Mouse (Mus musculus) testis, adult 2 months (tissue): Measurements from ENCODE around the gene Mrm2. TPM values are rescaled to one million over a fixed set of nuclear protein-coding genes. Genes with fewer than 3 reads are reported as not detected.
"Not testable (repeated sequence)": the region's sequence is repeated elsewhere in the genome, so short reads cannot be mapped to it uniquely, and the experiment has no call there.

Source experiments
- H3K27ac ChIP-seq: fragments of 200-500 bp; 2 replicates; pipeline ENCODE4 v1.5.1; 2012; ENCODE audit warnings: low read depth, low read length; ENCODE audit not compliant: control insufficient read depth, insufficient read depth
- H3K27me3 ChIP-seq: fragments of 200-500 bp; 2 replicates; pipeline ENCODE4 v1.6.1; 2012; ENCODE audit warnings: mild to moderate bottlenecking, low read length, moderate library complexity; ENCODE audit not compliant: control insufficient read depth, insufficient read depth
- H3K36me3 ChIP-seq: fragments of 200-500 bp; 2 replicates; pipeline ENCODE4 v1.6.1; 2012; ENCODE audit warnings: mild to moderate bottlenecking, low read length; ENCODE audit not compliant: control insufficient read depth, insufficient read depth
- H3K4me1 ChIP-seq: fragments of 200-500 bp; 2 replicates; pipeline ENCODE4 v1.6.1; 2012; ENCODE audit warnings: low read length; ENCODE audit not compliant: control insufficient read depth, insufficient read depth
- H3K4me3 ChIP-seq: fragments of 200-500 bp; 2 replicates; pipeline ENCODE4 v1.5.1; 2012; ENCODE audit warnings: low read depth, mild to moderate bottlenecking, low read length, moderate library complexity, mixed read lengths; ENCODE audit not compliant: control insufficient read depth
- CTCF ChIP-seq: fragments of 200-500 bp; IDR thresholded peaks from 2 replicates; pipeline ENCODE4 v1.5.1; 2012; ENCODE audit warnings: low read depth, mild to moderate bottlenecking, inconsistent platforms, low read length, moderate library complexity; ENCODE audit not compliant: control insufficient read depth, insufficient read depth, insufficient replicate concordance
- POLR2A ChIP-seq: fragments of 200-500 bp; IDR thresholded peaks from 2 replicates; pipeline ENCODE4 v1.6.1; 2012; ENCODE audit warnings: low read depth, mild to moderate bottlenecking, inconsistent platforms, low read length, moderate library complexity; ENCODE audit not compliant: control insufficient read depth
- polyA plus RNA-seq: library from polyadenylated mRNA; depleted of rRNA; stranded (reverse); fragments of >200 nt; gene quantifications from 2 replicates; pipeline ENCODE4 v1.2.3, GENCODE M21; 2012

The Mrm2 gene
- polyA plus RNA-seq, 1 experiment, result 1.7 TPM

DNA sequence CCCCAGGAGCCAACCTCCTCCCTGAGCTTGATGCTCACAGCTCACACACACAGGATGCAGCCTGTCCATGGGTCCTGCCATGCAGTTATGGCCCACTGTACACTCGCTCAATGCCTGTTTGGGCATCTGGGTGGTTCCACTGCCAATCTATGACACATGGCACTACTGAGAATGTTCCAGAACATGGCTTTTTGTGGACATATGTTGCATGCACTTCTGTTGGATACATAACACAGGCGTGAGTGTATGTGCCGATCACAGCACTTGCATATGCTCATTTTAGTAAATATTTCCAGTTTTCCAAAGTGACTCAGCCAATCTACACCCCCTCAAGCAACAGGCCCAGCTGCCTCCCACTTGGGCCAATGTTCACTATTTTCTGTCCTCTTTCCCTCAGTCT is 40.0 kb upstream of the Mrm2 start:
- no peak for TF ChIP-seq POLR2A
- TF ChIP-seq CTCF, result no peak
- Histone ChIP-seq H3K4me1 (peaks cover 12% of the 10 kb centered on the region), H3K4me3 (no peak overlapping the region), H3K36me3 (no peaks in the 10 kb centered on the region), H3K27me3 (no peaks in the 10 kb centered on the region), H3K27ac (no peak overlapping the region)

DNA sequence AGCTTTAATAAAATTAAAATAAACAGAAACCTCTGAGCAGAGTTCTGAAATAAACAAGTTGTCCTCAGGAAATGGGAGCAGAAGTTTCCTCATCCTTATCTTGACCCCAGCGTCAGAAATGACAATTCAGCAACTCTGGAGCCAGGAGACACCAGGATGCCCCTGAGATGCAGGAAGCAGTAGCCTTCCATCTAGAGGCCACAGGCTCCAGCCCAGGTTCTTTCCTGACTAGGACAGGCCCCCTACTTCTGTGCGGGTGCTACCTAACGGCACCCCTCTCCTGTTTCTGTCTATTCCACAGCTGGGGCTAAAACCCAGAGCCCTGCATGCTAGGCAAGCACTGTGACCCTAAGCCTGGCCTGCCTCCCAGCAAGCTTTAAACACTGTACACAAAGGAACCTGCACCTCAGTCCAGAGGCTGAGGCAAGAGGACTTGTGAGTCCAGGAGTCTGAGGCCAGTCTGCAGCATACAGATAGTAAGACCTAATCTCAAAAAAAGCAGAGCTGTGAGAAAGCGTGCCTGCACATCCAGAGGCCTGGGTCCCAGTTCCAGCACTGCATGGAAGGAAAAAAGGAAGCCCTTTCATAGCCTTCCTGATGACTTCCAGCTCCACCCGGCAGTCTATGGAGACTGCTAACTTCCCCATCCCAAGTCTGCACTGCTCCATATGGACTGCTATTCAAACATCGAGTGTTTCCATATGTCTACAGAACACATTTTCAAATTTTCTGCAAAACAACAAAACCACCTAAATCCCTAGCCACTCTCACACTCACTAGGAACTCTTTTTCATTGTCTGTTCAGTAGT is 39.0 kb upstream of the Mrm2 start:
- no peaks in the 10 kb centered on the region for H3K36me3 ChIP-seq
- H3K4me3 ChIP-seq, result no peak overlapping the region
- H3K4me1 ChIP-seq, result peaks cover 12% of the 10 kb centered on the region
- TF ChIP-seq POLR2A, result no peak
- no peak for TF ChIP-seq CTCF
- H3K27me3 ChIP-seq, result no peaks in the 10 kb centered on the region
- H3K27ac ChIP-seq, result no peak overlapping the region

DNA sequence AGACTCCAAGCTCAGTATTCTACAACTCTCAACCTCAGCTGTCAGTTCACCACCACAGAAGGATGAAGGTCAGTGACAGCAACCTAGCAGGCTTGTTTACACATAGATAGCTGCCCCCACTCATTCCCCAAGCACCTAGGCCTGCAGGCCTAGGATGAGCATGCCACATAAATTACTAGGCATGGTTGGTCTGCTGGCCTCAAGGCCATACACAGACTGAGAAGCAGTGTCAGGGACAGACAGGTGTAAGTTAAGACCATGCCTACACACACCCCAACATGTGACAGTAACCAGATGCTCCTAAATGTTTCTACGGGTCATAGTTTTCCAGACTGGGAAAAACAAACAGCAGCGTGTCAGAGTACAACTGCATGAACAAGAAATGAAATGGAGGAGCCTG is 37.8 kb upstream of the Mrm2 start:
- peaks cover 12% of the 10 kb centered on the region for H3K4me1 ChIP-seq
- TF ChIP-seq POLR2A (no peak), CTCF (no peak)
- H3K4me3 ChIP-seq, result no peak overlapping the region

DNA sequence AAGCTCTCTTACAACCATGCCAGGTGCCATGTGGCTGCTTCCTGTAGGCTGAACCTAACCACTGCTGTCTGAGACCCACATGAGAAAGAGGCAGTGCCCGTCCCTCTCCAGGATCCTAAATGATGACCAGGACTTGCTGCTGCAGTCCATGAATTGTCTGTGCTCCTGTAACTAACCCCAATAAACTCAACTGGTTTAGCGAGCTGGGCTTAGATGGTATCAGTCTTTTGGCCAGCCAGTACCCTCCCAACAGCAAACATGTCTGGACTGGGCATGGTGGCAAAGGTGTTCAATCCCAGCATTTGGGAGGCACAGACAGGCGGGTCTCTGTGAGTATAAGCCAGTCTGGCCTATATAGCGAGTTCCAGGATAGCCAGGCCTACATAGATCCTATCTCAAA is 37.2 kb upstream of the Mrm2 start:
- TF ChIP-seq CTCF (no peak), POLR2A (no peak)
- Histone ChIP-seq H3K27me3 (no peaks in the 10 kb centered on the region), H3K4me1 (peaks cover 10% of the 10 kb centered on the region), H3K36me3 (no peaks in the 10 kb centered on the region), H3K4me3 (no peak overlapping the region), H3K27ac (no peak overlapping the region)

More for the DNA sequence above, 37.8 kb upstream of the Mrm2 start:
- Histone ChIP-seq H3K36me3 (no peaks in the 10 kb centered on the region), H3K27ac (no peak overlapping the region), H3K27me3 (no peaks in the 10 kb centered on the region)

DNA sequence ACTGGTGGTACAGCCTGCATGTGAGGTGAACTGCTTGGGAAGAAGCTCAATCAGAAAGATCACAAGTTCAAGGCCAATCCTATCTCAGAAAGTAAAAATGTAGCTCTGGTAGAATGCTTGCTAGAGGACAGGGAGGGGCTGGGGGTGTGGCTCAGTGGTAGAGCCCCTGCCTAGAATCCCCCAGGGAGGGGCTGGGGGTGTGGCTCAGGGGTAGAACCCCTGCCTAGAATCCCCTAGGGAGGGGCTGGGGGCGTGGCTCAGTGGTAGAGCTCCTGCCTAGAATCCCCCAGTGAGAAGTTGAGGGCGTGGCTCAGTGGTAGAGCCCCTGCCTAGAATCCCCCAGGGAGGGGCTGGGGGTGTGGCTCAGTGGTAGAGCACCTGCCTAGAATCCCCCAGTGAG is 36.4 kb upstream of the Mrm2 start:
- H3K36me3 ChIP-seq, H3K4me3 ChIP-seq, H3K27me3 ChIP-seq, H3K27ac ChIP-seq, H3K4me1 ChIP-seq: not testable (repeated sequence)

DNA sequence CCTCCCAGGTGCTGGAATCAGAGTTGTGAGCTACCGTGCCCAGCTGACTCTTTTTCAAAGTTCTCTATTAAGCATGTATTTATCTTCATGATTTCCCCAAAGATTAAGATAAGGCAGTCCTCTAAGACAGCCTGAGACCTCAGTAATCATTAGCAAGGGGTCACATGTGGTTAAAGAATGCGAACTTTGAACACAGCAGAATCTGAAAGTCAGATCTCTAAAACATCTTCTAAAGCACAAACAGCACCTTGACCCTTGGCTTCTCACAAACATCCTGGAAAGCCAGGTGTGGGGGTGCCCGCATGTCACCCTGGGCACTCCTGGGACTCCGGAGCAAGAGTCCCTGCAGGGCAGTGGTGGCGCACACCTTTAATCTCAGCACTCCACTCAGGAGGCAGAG is 32.7 kb upstream of the Mrm2 start:
- no peaks in the 10 kb centered on the region for H3K27me3 ChIP-seq
- TF ChIP-seq CTCF, result no peak
- TF ChIP-seq POLR2A, result no peak
- H3K27ac ChIP-seq, result no peak overlapping the region
- H3K36me3 ChIP-seq, result no peaks in the 10 kb centered on the region
- peaks cover 8% of the 10 kb centered on the region for H3K4me1 ChIP-seq
- H3K4me3 ChIP-seq, result no peak overlapping the region

DNA sequence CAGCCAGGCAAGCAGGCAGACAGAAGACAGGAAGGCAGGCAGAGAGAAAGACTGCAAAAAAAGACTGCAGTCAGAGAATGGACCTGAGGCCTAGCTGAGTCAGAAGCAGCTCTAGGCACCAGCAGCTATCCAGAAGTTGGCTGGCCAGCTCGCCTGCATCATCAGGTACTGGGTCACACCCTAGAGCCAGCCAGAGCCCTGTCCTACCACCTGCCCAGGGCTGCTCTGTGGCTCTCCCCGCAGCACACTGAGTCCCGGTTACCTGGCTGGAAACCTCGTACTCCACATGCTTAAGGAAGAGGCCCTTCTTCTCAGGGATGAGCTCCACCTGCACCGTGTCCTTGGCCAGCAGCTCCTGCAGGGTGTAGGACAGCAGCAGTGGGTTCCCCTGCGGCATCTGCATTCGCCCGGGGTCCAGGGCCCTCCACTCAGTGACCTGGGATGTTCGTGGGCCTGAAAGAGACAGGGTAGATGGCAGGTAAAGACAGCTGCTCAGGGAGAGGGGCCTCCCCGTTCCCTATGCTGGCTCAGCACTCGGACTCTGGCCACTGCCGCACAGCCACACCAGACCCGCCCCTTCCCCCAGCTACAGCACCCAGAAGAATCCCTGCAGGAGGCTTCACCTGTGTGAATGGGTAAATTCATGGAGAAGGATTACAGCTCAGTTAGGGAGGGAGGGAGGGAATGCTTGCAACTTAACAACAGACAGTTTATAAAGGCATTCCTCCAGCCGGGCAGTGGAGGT is 28.4 kb upstream of the Mrm2 start:
- no peak for TF ChIP-seq POLR2A
- Histone ChIP-seq H3K4me3 (no peak overlapping the region), H3K27me3 (no peaks in the 10 kb centered on the region), H3K4me1 (no peaks in the 10 kb centered on the region), H3K36me3 (no peaks in the 10 kb centered on the region), H3K27ac (no peak overlapping the region)
